Mouse (Mus musculus) liver, embryonic 13.5 days (tissue): Measurements from ENCODE around the gene Limch1. TPM values are rescaled to one million over a fixed set of nuclear protein-coding genes. Genes with fewer than 3 reads are reported as not detected.

Experiments used
- ATAC-seq: fragments of 200-750 bp; cut with Nextera tagmentation; 2 replicates; pipeline ENCODE4 v1.8.0; 2017; ENCODE audit warnings: low read depth, mild to moderate bottlenecking, moderate number of reproducible peaks, moderate library complexity
- DNase-seq: peaks from one replicate; pipeline ENCODE4 v3.0.0; 2022
- H3K27ac ChIP-seq: fragments of 300-500 bp; sonication (generic); 2 replicates; pipeline ENCODE4 v1.5.1; 2015; ENCODE audit warnings: moderate library complexity, mild to moderate bottlenecking, inconsistent platforms
- H3K27me3 ChIP-seq: fragments of 300-500 bp; sonication (generic); 2 replicates; pipeline ENCODE4 v1.6.1; 2015; ENCODE audit warnings: mild to moderate bottlenecking, inconsistent platforms
- H3K36me3 ChIP-seq: fragments of 300-500 bp; sonication (generic); 2 replicates; pipeline ENCODE4 v1.6.1; 2015; ENCODE audit warnings: mild to moderate bottlenecking, inconsistent platforms
- H3K4me1 ChIP-seq: fragments of 300-500 bp; sonication (generic); replicated peaks from 2 replicates; pipeline ENCODE4 v1.6.1; 2015; ENCODE audit warnings: inconsistent platforms
- H3K4me2 ChIP-seq: fragments of 300-500 bp; sonication (generic); 2 replicates; pipeline ENCODE4 v1.6.1; 2015; ENCODE audit warnings: inconsistent platforms, mild to moderate bottlenecking, moderate library complexity
- H3K4me3 ChIP-seq: fragments of 300-500 bp; sonication (generic); replicated peaks from 2 replicates; pipeline ENCODE4 v1.5.1; 2015; ENCODE audit warnings: mild to moderate bottlenecking, inconsistent platforms
- H3K9ac ChIP-seq: fragments of 300-500 bp; sonication (generic); 2 replicates; pipeline ENCODE4 v1.6.1; 2015; ENCODE audit warnings: mild to moderate bottlenecking, inconsistent platforms
- H3K9me3 ChIP-seq: fragments of 300-500 bp; sonication (generic); replicated peaks from 2 replicates; pipeline ENCODE4 v1.6.1; 2016; ENCODE audit warnings: inconsistent platforms
- WGBS: fragments of 180-500 bp; shearing (Covaris S2); methylation state at CpG from one replicate; pipeline ENCODE4 v1.1.7; 2015; ENCODE audit not compliant: insufficient replicate concordance; 5-methylcytosine and 5-hydroxymethylcytosine counted together
- polyA plus RNA-seq: library from polyadenylated mRNA; unstranded; fragments of >200 nt; fragmentation: Nextera tagmentation; extraction: Ambion mirVana; gene quantifications from 2 replicates; pipeline ENCODE4 v1.2.1, GENCODE M21; 2015

Gene Limch1
- polyA plus RNA-seq, 1 experiment from 2014 or later, result 2.3 TPM

DNA sequence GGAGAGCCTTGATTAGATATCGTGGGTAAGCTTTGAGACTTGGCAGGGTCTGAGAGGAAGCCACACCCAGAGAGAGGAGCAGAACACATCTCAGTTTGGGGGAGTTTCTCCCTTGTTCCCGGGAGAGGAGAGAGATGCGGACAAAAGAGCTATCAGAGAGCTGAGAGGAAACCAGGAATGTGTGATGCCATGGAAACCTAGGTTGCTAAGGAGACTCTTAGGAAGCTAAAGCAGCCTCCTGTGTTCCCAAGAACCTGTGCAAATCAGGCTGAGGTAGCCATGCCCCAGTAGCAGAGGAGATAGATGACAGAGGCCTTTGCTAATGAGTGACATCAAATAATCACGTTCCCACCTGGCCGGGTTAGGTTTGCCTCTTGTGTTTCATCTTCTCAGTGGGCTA lies 119.6 kb downstream of the Limch1 start:
- Histone ChIP-seq H3K4me3 (no peak overlapping the region), H3K36me3 (no peaks in the 10 kb centered on the region), H3K4me2 (no peak overlapping the region), H3K27ac (no peak overlapping the region), H3K27me3 (no peaks in the 10 kb centered on the region), H3K4me1 (no peaks in the 10 kb centered on the region), H3K9ac (no peak overlapping the region), H3K9me3 (no peaks in the 10 kb centered on the region)
- DNase-seq (no peak), ATAC-seq (no peak)
- 48% methylated on average over 5 of the region's 5 CpGs for WGBS

DNA sequence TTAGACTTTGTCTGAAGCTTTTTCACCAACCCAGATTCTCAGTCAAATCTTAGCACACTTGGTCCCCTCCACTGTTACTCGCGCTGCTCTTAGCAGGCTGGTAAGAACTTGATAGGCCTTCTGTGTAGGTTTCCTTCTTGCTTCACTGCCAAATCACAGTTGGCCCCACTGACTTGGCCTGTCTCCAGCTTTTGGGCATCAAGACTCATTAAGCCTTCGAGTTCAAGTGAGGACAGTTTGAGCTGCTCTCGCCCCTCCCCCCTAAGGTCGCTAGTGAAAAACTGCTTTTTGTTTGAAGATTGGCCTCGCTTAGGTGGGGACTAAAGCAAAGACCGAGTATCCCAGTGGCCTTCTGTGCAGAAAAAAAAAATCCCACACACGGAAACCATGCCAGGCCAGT lies 120.4 kb downstream of the Limch1 start:
- no peaks in the 10 kb centered on the region for H3K27me3 ChIP-seq
- no peak overlapping the region for H3K4me3 ChIP-seq
- ATAC-seq (no peak), DNase-seq (no peak)
- no peaks in the 10 kb centered on the region for H3K9me3 ChIP-seq
- no peak overlapping the region for H3K4me2 ChIP-seq
- H3K9ac ChIP-seq, result no peak overlapping the region
- no peak overlapping the region for H3K27ac ChIP-seq
- no peaks in the 10 kb centered on the region for H3K36me3 ChIP-seq
- WGBS, result 68% methylated on average over 8 of the region's 8 CpGs
- no peaks in the 10 kb centered on the region for H3K4me1 ChIP-seq

DNA sequence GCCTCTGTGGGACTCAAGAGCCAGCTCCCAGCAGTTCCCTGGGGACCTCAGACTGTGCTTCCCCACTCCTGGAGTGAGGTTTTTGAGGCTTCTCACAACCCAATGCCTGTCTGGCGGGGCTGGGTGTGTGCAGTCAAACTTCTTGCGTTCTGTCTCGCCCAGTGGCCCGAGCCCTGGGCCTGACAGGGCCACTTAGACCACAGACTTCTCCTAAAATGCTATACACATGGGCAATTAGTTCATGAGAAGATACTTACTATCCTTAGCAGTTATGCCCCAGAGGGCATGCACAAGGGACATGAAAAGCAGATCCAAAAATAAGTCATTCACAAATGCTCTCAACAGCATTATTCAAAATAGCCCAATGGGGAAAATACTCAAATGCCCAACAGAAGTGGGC lies 123.9 kb downstream of the Limch1 start:
- WGBS, result 57% methylated on average over 4 of the region's 4 CpGs
- no peaks in the 10 kb centered on the region for H3K27me3 ChIP-seq
- DNase-seq, result no peak

DNA sequence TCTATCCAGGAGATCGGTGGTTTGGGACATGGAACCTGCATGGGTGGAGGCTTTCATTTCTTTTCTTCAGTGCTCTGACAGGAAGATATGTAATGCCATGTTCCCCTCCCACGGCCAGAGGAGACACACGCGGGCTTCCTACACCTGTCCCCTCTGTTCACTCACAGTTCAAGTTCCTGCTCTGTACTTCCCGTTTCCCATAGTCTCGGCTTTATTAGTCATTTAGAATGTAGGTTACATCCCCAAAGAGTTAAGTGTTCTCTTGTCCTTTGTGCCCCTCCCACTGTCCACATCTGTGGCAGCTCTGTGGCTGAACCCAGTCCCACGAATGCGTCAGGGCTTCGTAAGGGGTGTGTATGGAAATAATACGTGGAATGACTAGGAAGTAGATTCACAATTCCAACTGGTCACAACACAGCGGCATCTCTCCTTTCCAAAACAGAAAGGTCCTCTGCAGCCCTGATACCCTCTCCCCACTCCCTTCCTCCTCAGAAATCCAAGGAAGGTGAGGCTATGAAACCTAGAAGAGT lies 126.0 kb downstream of the Limch1 start:
- WGBS, result 51% methylated on average over 11 of the region's 11 CpGs

More for the DNA sequence above, 123.9 kb downstream of the Limch1 start:
- H3K9ac ChIP-seq, result no peak overlapping the region
- no peak overlapping the region for H3K27ac ChIP-seq
- ATAC-seq, result no peak
- no peaks in the 10 kb centered on the region for H3K36me3 ChIP-seq
- H3K4me2 ChIP-seq, result no peak overlapping the region
- H3K9me3 ChIP-seq, result no peaks in the 10 kb centered on the region
- H3K4me3 ChIP-seq, result no peak overlapping the region
- H3K4me1 ChIP-seq, result no peaks in the 10 kb centered on the region

DNA sequence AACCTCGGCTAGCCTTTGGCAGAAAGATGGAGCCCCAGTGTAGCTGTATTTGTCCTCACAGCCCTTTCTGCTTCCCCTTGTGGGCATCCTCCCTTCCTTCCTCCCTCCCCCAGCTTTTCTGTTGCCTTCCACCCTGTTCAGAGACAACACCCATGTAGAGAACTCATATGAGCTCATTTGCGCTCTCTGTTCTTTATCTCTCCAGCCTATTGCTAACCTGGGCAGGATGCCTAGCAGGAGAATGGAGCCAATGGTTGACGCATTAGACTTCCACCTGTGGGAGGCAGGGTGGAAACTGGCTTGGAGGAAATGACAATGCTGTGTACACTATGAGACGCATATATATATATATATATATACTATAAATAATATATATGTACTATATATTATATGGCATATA lies 126.4 kb downstream of the Limch1 start:
- Histone ChIP-seq H3K9me3 (no peaks in the 10 kb centered on the region), H3K4me2 (no peak overlapping the region), H3K36me3 (no peaks in the 10 kb centered on the region), H3K27me3 (no peaks in the 10 kb centered on the region), H3K4me3 (no peak overlapping the region), H3K4me1 (no peaks in the 10 kb centered on the region), H3K9ac (no peak overlapping the region), H3K27ac (no peak overlapping the region)
- WGBS, result 66% methylated on average over 4 of the region's 4 CpGs
- DNase-seq, result no peak
- no peak for ATAC-seq

More for the DNA sequence above, 126.0 kb downstream of the Limch1 start:
- Histone ChIP-seq H3K27me3 (no peaks in the 10 kb centered on the region), H3K9me3 (no peaks in the 10 kb centered on the region), H3K9ac (no peak overlapping the region), H3K4me3 (no peak overlapping the region), H3K4me1 (no peaks in the 10 kb centered on the region), H3K27ac (no peak overlapping the region), H3K36me3 (no peaks in the 10 kb centered on the region), H3K4me2 (no peak overlapping the region)
- ATAC-seq (no peak), DNase-seq (no peak)

DNA sequence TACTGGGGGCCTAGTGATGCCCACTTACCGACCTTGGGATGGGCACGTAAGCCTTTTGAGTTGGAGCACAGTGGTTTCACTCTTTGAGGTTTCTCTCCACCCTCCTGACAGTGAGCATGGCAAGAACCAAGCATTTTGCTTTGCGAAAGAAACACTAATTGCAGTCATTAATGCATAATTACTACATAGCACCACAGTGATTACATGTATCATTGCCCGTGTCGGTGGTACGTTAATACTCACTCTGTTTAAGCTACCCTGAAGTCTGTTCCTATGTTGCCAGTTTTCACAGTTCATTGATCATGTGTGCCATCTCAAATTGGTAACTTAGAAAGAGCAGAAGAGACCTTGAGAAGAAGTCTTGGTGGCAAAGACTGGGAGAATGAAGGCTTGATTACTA lies 127.1 kb downstream of the Limch1 start:
- Histone ChIP-seq H3K4me1 (no peaks in the 10 kb centered on the region), H3K36me3 (no peaks in the 10 kb centered on the region), H3K27me3 (no peaks in the 10 kb centered on the region), H3K9me3 (no peaks in the 10 kb centered on the region), H3K4me2 (no peak overlapping the region), H3K9ac (no peak overlapping the region), H3K4me3 (no peak overlapping the region), H3K27ac (no peak overlapping the region)
- no peak for DNase-seq
- ATAC-seq, result no peak
- 75% methylated on average over 6 of the region's 6 CpGs for WGBS

DNA sequence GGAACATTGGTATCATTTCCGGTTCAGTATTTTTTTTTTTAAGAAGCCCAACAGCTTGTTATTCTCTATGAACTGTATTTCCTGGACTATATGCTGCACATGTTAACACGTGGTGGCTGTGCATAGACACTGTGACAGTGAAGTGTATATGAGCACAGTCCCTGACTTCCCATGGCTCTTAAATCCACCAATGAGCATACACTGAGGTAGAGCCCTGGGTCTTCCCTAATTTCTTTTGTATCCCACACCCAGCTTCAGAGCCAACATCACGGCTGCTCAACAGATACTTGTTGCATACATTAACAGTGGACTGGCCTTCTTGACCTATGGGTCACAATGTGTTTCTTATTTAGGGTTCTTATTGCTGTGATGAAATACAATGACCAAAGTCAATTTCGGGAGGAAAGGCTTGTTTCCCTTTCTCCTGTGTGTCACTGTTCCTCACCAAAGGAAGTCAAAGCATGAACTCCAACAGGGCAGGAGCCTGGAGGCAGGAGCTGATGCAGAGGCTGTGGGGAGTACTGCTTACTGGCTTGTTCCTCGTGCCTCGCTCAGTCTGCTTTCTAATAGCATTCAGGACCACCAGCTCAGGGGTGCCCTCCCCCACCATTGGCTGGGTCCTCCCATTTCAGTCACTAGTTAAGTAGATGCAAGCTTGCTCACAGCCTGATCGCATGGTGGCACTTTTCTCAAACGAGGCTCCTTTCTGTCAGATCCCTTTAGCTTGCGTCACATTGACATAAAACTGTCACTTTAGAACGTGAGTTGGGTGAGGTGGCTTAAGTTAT lies 130.6 kb downstream of the Limch1 start:
- no peaks in the 10 kb centered on the region for H3K27me3 ChIP-seq
- H3K9ac ChIP-seq, result no peak overlapping the region
- WGBS, result 54% methylated on average over 10 of the region's 10 CpGs
- H3K4me2 ChIP-seq, result no peak overlapping the region
- H3K27ac ChIP-seq, result no peak overlapping the region
- ATAC-seq (no peak), DNase-seq (no peak)
- H3K4me1 ChIP-seq, result no peaks in the 10 kb centered on the region
- no peaks in the 10 kb centered on the region for H3K36me3 ChIP-seq
- H3K4me3 ChIP-seq, result no peak overlapping the region
- H3K9me3 ChIP-seq, result no peaks in the 10 kb centered on the region

DNA sequence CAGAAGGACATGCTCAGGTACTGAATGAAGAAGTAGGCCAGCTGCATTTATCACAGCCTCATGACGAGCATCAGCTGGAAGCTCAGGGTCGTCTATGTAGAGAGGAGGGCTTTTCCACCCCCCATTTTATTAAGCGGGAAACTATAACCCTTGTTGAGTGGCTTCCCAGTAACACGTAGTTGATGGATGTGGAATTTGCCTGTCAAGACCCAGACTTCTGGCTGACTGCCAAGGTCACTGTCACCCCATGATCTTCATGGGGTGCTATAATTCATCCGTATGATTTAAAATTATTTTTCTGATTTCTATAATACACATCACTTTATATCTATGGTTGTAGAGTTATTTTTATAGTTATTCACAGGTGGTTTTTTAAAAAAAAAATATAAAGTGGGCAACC lies 131.4 kb downstream of the Limch1 start:
- no peak overlapping the region for H3K27ac ChIP-seq
- H3K27me3 ChIP-seq, result no peaks in the 10 kb centered on the region
- H3K9me3 ChIP-seq, result no peaks in the 10 kb centered on the region
- no peak for DNase-seq
- H3K9ac ChIP-seq, result no peak overlapping the region
- 59% methylated on average over 5 of the region's 5 CpGs for WGBS
- no peaks in the 10 kb centered on the region for H3K4me1 ChIP-seq
- no peak overlapping the region for H3K4me3 ChIP-seq
- H3K4me2 ChIP-seq, result no peak overlapping the region
- no peak for ATAC-seq
- no peaks in the 10 kb centered on the region for H3K36me3 ChIP-seq

DNA sequence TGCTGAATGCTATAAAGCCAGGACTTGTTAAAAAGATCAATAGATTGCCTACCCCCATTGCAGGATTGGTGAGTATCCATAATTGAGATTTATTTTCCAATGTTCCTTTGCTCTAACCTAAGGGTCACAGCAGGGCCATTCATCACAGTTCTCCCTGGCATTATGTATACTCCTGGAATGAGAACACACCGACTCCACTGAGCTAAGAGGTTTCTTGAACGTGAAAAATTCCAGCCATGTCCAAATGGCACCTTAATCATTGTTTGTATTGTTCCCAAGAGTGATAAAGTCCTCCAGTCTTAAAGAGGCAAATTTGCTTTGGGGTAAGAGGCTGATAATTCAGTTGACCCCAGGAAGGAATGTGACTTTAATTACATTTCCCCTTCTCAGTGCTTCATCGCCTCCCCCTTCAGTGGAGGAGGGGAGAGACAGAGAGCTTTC lies 136.3 kb downstream of the Limch1 start:
- no peak overlapping the region for H3K4me3 ChIP-seq
- no peak overlapping the region for H3K4me2 ChIP-seq
- H3K36me3 ChIP-seq, result no peaks in the 10 kb centered on the region
- WGBS, result 44% methylated on average over 3 of the region's 3 CpGs
- H3K9ac ChIP-seq, result no peak overlapping the region
- DNase-seq, result no peak
- no peaks in the 10 kb centered on the region for H3K9me3 ChIP-seq
- H3K27ac ChIP-seq, result no peak overlapping the region
- no peaks in the 10 kb centered on the region for H3K4me1 ChIP-seq
- H3K27me3 ChIP-seq, result no peaks in the 10 kb centered on the region
- no peak for ATAC-seq

DNA sequence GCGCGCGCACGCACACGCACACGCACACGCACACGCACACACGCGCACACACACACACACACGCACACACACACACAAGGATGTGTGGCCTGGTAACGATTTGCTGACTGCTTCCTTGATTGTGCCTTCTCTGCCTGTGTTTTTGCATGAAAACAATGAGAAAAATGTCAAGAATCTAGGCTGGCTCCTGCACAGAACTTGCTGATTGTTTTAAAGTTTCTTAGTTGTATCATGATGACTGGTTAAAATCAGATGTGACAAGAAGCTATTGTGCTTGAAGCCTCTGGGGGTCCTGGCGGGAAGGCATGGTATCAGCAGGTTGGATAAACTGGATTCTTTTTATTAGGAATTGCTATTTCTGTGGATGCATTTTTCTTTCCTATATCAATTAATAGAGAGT lies 137.1 kb downstream of the Limch1 start:
- H3K9me3 ChIP-seq, result no peaks in the 10 kb centered on the region
- H3K36me3 ChIP-seq, result no peaks in the 10 kb centered on the region
- 83% methylated on average over 13 of the region's 13 CpGs for whole genome bisulfite sequencing
- no peaks in the 10 kb centered on the region for H3K4me1 ChIP-seq
- H3K4me2 ChIP-seq, result no peak overlapping the region
- H3K27me3 ChIP-seq, result no peaks in the 10 kb centered on the region
- no peak overlapping the region for H3K27ac ChIP-seq
- ATAC-seq (no peak), DNase-seq (no peak)
- H3K9ac ChIP-seq, result no peak overlapping the region
- H3K4me3 ChIP-seq, result no peak overlapping the region

DNA sequence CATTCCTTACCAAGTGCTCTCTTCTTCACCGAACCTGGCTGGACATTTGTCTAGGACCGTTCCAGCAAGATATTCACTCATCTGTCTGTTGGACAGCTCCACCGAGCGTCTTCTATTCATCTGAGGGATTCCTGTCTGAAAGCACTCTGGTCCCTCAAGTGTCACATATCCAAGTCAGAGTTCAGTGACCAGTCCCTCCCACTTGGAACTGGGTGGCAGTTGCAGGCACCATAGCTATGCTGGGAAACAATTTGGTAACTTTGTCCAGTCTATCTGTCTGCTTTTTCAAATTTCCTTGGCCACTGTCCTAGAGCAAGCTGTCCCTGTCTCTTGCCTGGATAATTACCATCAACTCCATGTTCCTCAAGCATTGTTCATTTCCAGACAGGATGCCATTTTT lies 138.9 kb downstream of the Limch1 start:
- Histone ChIP-seq H3K4me1 (no peaks in the 10 kb centered on the region), H3K27me3 (no peaks in the 10 kb centered on the region), H3K9ac (no peak overlapping the region), H3K4me3 (no peak overlapping the region), H3K9me3 (no peaks in the 10 kb centered on the region), H3K27ac (no peak overlapping the region), H3K4me2 (no peak overlapping the region), H3K36me3 (no peaks in the 10 kb centered on the region)
- ATAC-seq, result no peak
- 66% methylated on average over 4 of the region's 4 CpGs for WGBS
- no peak for DNase-seq
